Mouse (Mus musculus) liver, embryonic 14.5 days (tissue): ENCODE results near the gene Fbxo46. TPM values are rescaled to one million over a fixed set of nuclear protein-coding genes. Genes with fewer than 3 reads are reported as not detected.

Experiments
- ATAC-seq: fragments of 200-750 bp; cut with Nextera tagmentation; 2 replicates; pipeline ENCODE4 v1.8.0; 2017; ENCODE audit warnings: moderate number of reproducible peaks, mild to moderate bottlenecking, moderate library complexity; ENCODE audit not compliant: insufficient read depth
- DNase-seq, 3 experiments: peaks; one replicate each; pipeline ENCODE4 v3.0.0-alpha.2; 2012 to 2013; ENCODE audit warnings: low read depth in 3 of 3, low spot score in 3 of 3
- H3K27ac ChIP-seq: fragments of 300-500 bp; sonication (generic); 2 replicates; pipeline ENCODE4 v1.5.1; 2014; ENCODE audit warnings: moderate library complexity, mild to moderate bottlenecking, control low read depth, inconsistent platforms
- H3K27me3 ChIP-seq: fragments of 300-500 bp; sonication (generic); 2 replicates; pipeline ENCODE4 v1.6.1; 2014; ENCODE audit warnings: mild to moderate bottlenecking, low read length, moderate library complexity; ENCODE audit not compliant: control insufficient read depth, insufficient read depth
- H3K36me3 ChIP-seq: fragments of 300-500 bp; sonication (generic); replicated peaks from 2 replicates; pipeline ENCODE4 v1.6.1; 2014; ENCODE audit warnings: low read depth; ENCODE audit not compliant: control insufficient read depth, insufficient read depth
- H3K4me1 ChIP-seq, 2 experiments: fragments of 200-500 bp in 1 of 2; fragments of 300-500 bp in 1 of 2; sonication (generic) in 1 of 2; replicated peaks; 2 replicates each; pipeline ENCODE4 v1.6.1; 2012 to 2014; ENCODE audit warnings: antibody characterized with exemption in 1 of 2, inconsistent platforms in 1 of 2, low read length in 1 of 2; ENCODE audit not compliant: control insufficient read depth in 2 of 2, insufficient read depth in 2 of 2
- H3K4me2 ChIP-seq: fragments of 300-500 bp; sonication (generic); 2 replicates; pipeline ENCODE4 v1.6.1; 2014; ENCODE audit warnings: low read depth, mild to moderate bottlenecking, control low read depth, moderate library complexity
- H3K4me3 ChIP-seq, 2 experiments: fragments of 200-500 bp in 1 of 2; fragments of 300-500 bp in 1 of 2; sonication (generic) in 1 of 2; 2 replicates each; pipeline ENCODE4 v1.5.1; 2012 to 2014; ENCODE audit warnings: low read depth in 2 of 2, low read length in 2 of 2, mild to moderate bottlenecking in 2 of 2, control low read depth in 1 of 2, inconsistent platforms in 1 of 2, moderate library complexity in 1 of 2; ENCODE audit not compliant: insufficient read depth in 1 of 2
- H3K9ac ChIP-seq: fragments of 300-500 bp; sonication (generic); replicated peaks from 2 replicates; pipeline ENCODE4 v1.6.1; 2014; ENCODE audit warnings: mild to moderate bottlenecking, control low read depth, moderate library complexity
- H3K9me3 ChIP-seq: fragments of 300-500 bp; sonication (generic); 2 replicates; pipeline ENCODE4 v1.6.1; 2016; ENCODE audit warnings: low read length, mixed read lengths; ENCODE audit not compliant: control insufficient read depth
- CTCF ChIP-seq: IDR thresholded peaks from 2 replicates; pipeline ENCODE4 v1.5.1; 2016; ENCODE audit warnings: antibody characterized with exemption, low read depth, control low read depth
- EP300 ChIP-seq: IDR thresholded peaks from 2 replicates; pipeline ENCODE4 v1.6.1; 2016; ENCODE audit warnings: antibody characterized with exemption, low read depth
- WGBS: fragments of 180-500 bp; shearing (Covaris S2); extraction: QIAGEN DNeasy Blood & Tissue Kit; methylation state at CpG from one replicate; pipeline ENCODE4 v1.1.7; 2014; ENCODE audit not compliant: insufficient replicate concordance; 5-methylcytosine and 5-hydroxymethylcytosine counted together
- polyA plus RNA-seq, 2 experiments: library from polyadenylated mRNA; depleted of rRNA in 1 of 2; stranded (reverse) in 1 of 2; unstranded in 1 of 2; fragments of >200 nt; fragmentation: Nextera tagmentation in 1 of 2; extraction: Ambion mirVana in 1 of 2; gene quantifications; 2 replicates each; pipeline versions ENCODE4 v1.2.1 to v1.2.3; 2012 to 2014

Gene Fbxo46
- polyA plus RNA-seq, 2 experiments, result 2.0 to 2.6 TPM

GRCm38 (mm10) chr7:19109565-19109964, 10.1 kb upstream of the Fbxo46 start:
- H3K4me3 ChIP-seq, result no peak overlapping the region
- H3K4me2 ChIP-seq, result no peak overlapping the region
- no peak overlapping the region for H3K9ac ChIP-seq
- H3K9me3 ChIP-seq, result no peaks in the 10 kb centered on the region
- 66% methylated on average over 1 of the region's 1 CpGs for WGBS
- no peak for TF ChIP-seq EP300
- no peak for TF ChIP-seq CTCF
- no peaks in the 10 kb centered on the region for H3K4me1 ChIP-seq
- no peak overlapping the region for H3K27ac ChIP-seq
- no peak for DNase-seq
- no peaks in the 10 kb centered on the region for H3K36me3 ChIP-seq
- no peaks in the 10 kb centered on the region for H3K27me3 ChIP-seq
- ATAC-seq, result no peak

- TF ChIP-seq CTCF (peak; percentile 46), EP300 (no peak)
- peak; percentile 17; the same call in 1 of the 2 replicates for ATAC-seq
- no peak within 1 kb of the TSS for H3K27ac ChIP-seq
- H3K9me3 ChIP-seq, result peaks cover 4% of the 10 kb centered on the region
- H3K27me3 ChIP-seq, result peaks cover 7% of the 10 kb centered on the region
- 0 out of 4 replicates have a peak within 1 kb of the TSS, but pooled peaks of 1 of the 2 experiments have one; percentile 88 for H3K4me3 ChIP-seq
- 27% methylated on average over 61 of the region's 64 CpGs for WGBS
- H3K4me1 ChIP-seq, result peaks cover 11 to 18% of the 10 kb centered on the region in 2 experiments
- DNase-seq, result peak in 1 of 3 experiments; percentile 22
- no peak within 1 kb of the TSS for H3K9ac ChIP-seq
- H3K36me3 ChIP-seq, result no peaks in the 10 kb centered on the region
- H3K4me2 ChIP-seq, result peak within 1 kb of the TSS; percentile 94
These were observed 1.5 kb upstream of the Fbxo46 start, which contains the start of gene Gm4969 for GRCm38 (mm10) chr7:19118028-19118771. TSS of gene Gm4969 (minus strand) at chr7:19118368.

- ATAC-seq, result peak; percentile 3; the same call in 1 of the 2 replicates
- H3K9ac ChIP-seq, result no peak overlapping the region
- peaks cover 7% of the 10 kb centered on the region for H3K27me3 ChIP-seq
- H3K9me3 ChIP-seq, result peaks cover 4% of the 10 kb centered on the region
- H3K36me3 ChIP-seq, result no peaks in the 10 kb centered on the region
- H3K4me3 ChIP-seq, result peak overlapping the region; percentile 88 to 91; a peak in 2 of 4 replicates
- H3K4me2 ChIP-seq, result peak overlapping the region; percentile 94
- WGBS, result 86% methylated on average over 8 of the region's 8 CpGs
- no peak for DNase-seq
- peaks cover 11 to 18% of the 10 kb centered on the region in 2 experiments for H3K4me1 ChIP-seq
- H3K27ac ChIP-seq, result no peak overlapping the region
- TF ChIP-seq EP300 (no peak), CTCF (no peak)
These were observed 576 bp upstream of the Fbxo46 start for GRCm38 (mm10) chr7:19119083-19119482.

GRCm38 (mm10) chr7:19121686-19122085, 2.0 kb downstream of the Fbxo46 start:
- no peak for DNase-seq
- no peak for TF ChIP-seq EP300
- no peak for TF ChIP-seq CTCF
- WGBS, result 78% methylated on average over 4 of the region's 4 CpGs
- H3K36me3 ChIP-seq, result no peaks in the 10 kb centered on the region
- no peak for ATAC-seq
- H3K27ac ChIP-seq, result no peak overlapping the region
- H3K4me3 ChIP-seq, result no peak overlapping the region
- no peak overlapping the region for H3K4me2 ChIP-seq
- H3K4me1 ChIP-seq, result peaks cover 11 to 18% of the 10 kb centered on the region in 2 experiments
- peaks cover 7% of the 10 kb centered on the region for H3K27me3 ChIP-seq
- peaks cover 4% of the 10 kb centered on the region for H3K9me3 ChIP-seq
- no peak overlapping the region for H3K9ac ChIP-seq

- no peak overlapping the region for H3K27ac ChIP-seq
- H3K4me1 ChIP-seq, result peaks cover 11 to 14% of the 10 kb centered on the region in 2 experiments
- no peak for ATAC-seq
- H3K36me3 ChIP-seq, result no peaks in the 10 kb centered on the region
- H3K9me3 ChIP-seq, result no peaks in the 10 kb centered on the region
- no peaks in the 10 kb centered on the region for H3K27me3 ChIP-seq
- DNase-seq, result no peak
- H3K4me2 ChIP-seq, result no peak overlapping the region
- no peak overlapping the region for H3K9ac ChIP-seq
- WGBS, result 77% methylated on average over 6 of the region's 6 CpGs
- no peak for TF ChIP-seq CTCF
- TF ChIP-seq EP300, result no peak
- no peak overlapping the region for H3K4me3 ChIP-seq
These were observed 5.1 kb downstream of the Fbxo46 start for GRCm38 (mm10) chr7:19124713-19125112.
